Mouse (Mus musculus): ENCODE data around the gene Igsf8. TPM values are rescaled to one million over a fixed set of nuclear protein-coding genes. Genes with fewer than 3 reads are reported as not detected.

Igsf8 gene
- polyA plus RNA-seq, 1 experiment from 2014 or later, result 137 TPM

GRCm38 (mm10) chr1:172318424-172319035 is 57.1 kb downstream of the Igsf8 start:
- H3K4me3 ChIP-seq, result no peak overlapping the region
- no peak overlapping the region for H3K4me2 ChIP-seq (replicated peaks)
- ATAC-seq (replicated peaks), result no peak
- WGBS, result 79% methylated on average over 19 of the region's 19 CpGs
- no peak overlapping the region for H3K9ac ChIP-seq (replicated peaks)
- H3K4me1 ChIP-seq, result peaks cover 71% of the 10 kb centered on the region
- H3K9me3 ChIP-seq, result no peaks in the 10 kb centered on the region
- H3K27ac ChIP-seq (replicated peaks), result peak overlapping the region; percentile 39
- peaks cover 6% of the 10 kb centered on the region; the same call in 1 of the 2 replicates for H3K36me3 ChIP-seq
- no peaks in the 10 kb centered on the region for H3K27me3 ChIP-seq

GRCm38 (mm10) chr1:172319346-172319745 is 57.9 kb downstream of the Igsf8 start:
- no peaks in the 10 kb centered on the region for H3K27me3 ChIP-seq
- H3K4me1 ChIP-seq, result peaks cover 69% of the 10 kb centered on the region
- H3K27ac ChIP-seq (replicated peaks), result peak overlapping the region; percentile 81
- peaks cover 6% of the 10 kb centered on the region; the same call in 1 of the 2 replicates for H3K36me3 ChIP-seq
- H3K4me3 ChIP-seq, result no peak overlapping the region
- no peak overlapping the region for H3K9ac ChIP-seq (replicated peaks)
- H3K4me2 ChIP-seq (replicated peaks), result no peak overlapping the region
- no peak for ATAC-seq (replicated peaks)
- WGBS, result 72% methylated on average over 7 of the region's 7 CpGs
- H3K9me3 ChIP-seq, result no peaks in the 10 kb centered on the region

- no peaks in the 10 kb centered on the region for H3K27me3 ChIP-seq
- no peaks in the 10 kb centered on the region for H3K9me3 ChIP-seq
- 9% methylated on average over 5 of the region's 5 CpGs for WGBS
- H3K9ac ChIP-seq (replicated peaks), result no peak overlapping the region
- H3K27ac ChIP-seq (replicated peaks), result peak overlapping the region; percentile 81
- H3K4me3 ChIP-seq, result no peak overlapping the region
- peaks cover 64% of the 10 kb centered on the region for H3K4me1 ChIP-seq
- H3K36me3 ChIP-seq, result peaks cover 6% of the 10 kb centered on the region; the same call in 1 of the 2 replicates
- ATAC-seq (replicated peaks), result peak; percentile 46
- H3K4me2 ChIP-seq (replicated peaks), result no peak overlapping the region
Observed at GRCm38 (mm10) chr1:172319921-172320411, 58.5 kb downstream of the Igsf8 start.

- WGBS, result 53% methylated on average over 13 of the region's 13 CpGs
- Histone ChIP-seq H3K4me1 (peaks cover 60% of the 10 kb centered on the region), H3K9me3 (no peaks in the 10 kb centered on the region)
Observed at GRCm38 (mm10) chr1:172322725-172323124, 61.3 kb downstream of the Igsf8 start.

GRCm38 (mm10) chr1:172323298-172323697 is 61.9 kb downstream of the Igsf8 start:
- Histone ChIP-seq H3K36me3 (peaks cover 2% of the 10 kb centered on the region; the same call in 1 of the 2 replicates), H3K9ac (replicated peaks) (no peak overlapping the region), H3K4me3 (no peak overlapping the region), H3K27ac (replicated peaks) (no peak overlapping the region), H3K4me2 (replicated peaks) (no peak overlapping the region), H3K27me3 (no peaks in the 10 kb centered on the region; the same call in 1 of the 2 replicates), H3K4me1 (peaks cover 55% of the 10 kb centered on the region), H3K9me3 (no peaks in the 10 kb centered on the region)
- ATAC-seq (replicated peaks), result no peak
- WGBS, result 16% methylated on average over 5 of the region's 5 CpGs

More at GRCm38 (mm10) chr1:172322725-172323124, 61.3 kb downstream of the Igsf8 start:
- H3K27ac ChIP-seq (replicated peaks), result no peak overlapping the region
- H3K9ac ChIP-seq (replicated peaks), result no peak overlapping the region
- peaks cover 6% of the 10 kb centered on the region; the same call in 1 of the 2 replicates for H3K36me3 ChIP-seq
- no peaks in the 10 kb centered on the region; the same call in 1 of the 2 replicates for H3K27me3 ChIP-seq
- no peak overlapping the region for H3K4me3 ChIP-seq
- ATAC-seq (replicated peaks), result no peak
- H3K4me2 ChIP-seq (replicated peaks), result no peak overlapping the region

GRCm38 (mm10) chr1:172323801-172324359 is 62.4 kb downstream of the Igsf8 start:
- Histone ChIP-seq H3K27me3 (no peaks in the 10 kb centered on the region; the same call in 1 of the 2 replicates), H3K4me2 (replicated peaks) (no peak overlapping the region), H3K4me3 (no peak overlapping the region), H3K9me3 (no peaks in the 10 kb centered on the region), H3K9ac (replicated peaks) (no peak overlapping the region), H3K27ac (replicated peaks) (0 out of 2 replicates have a peak overlapping the region, but pooled peaks have one; percentile 9), H3K4me1 (peaks cover 55% of the 10 kb centered on the region), H3K36me3 (no peaks in the 10 kb centered on the region)
- WGBS, result 56% methylated on average over 6 of the region's 6 CpGs
- no peak for ATAC-seq (replicated peaks)

GRCm38 (mm10) chr1:172324725-172325124 is 63.3 kb downstream of the Igsf8 start:
- Histone ChIP-seq H3K36me3 (no peaks in the 10 kb centered on the region), H3K27ac (replicated peaks) (0 out of 2 replicates have a peak overlapping the region, but pooled peaks have one; percentile 9), H3K4me1 (peaks cover 56% of the 10 kb centered on the region), H3K4me2 (replicated peaks) (no peak overlapping the region), H3K27me3 (no peaks in the 10 kb centered on the region; the same call in 1 of the 2 replicates), H3K9me3 (no peaks in the 10 kb centered on the region), H3K9ac (replicated peaks) (no peak overlapping the region), H3K4me3 (no peak overlapping the region)
- WGBS, result 9% methylated on average over 7 of the region's 7 CpGs
- ATAC-seq (replicated peaks), result peak; percentile 8; the same call in 1 of the 2 replicates

- H3K4me3 ChIP-seq, result peak overlapping the region; percentile 51
- H3K27ac ChIP-seq (replicated peaks), result no peak overlapping the region
- H3K4me1 ChIP-seq, result peaks cover 46% of the 10 kb centered on the region
- 23% methylated on average over 94 of the region's 94 CpGs for WGBS
- H3K36me3 ChIP-seq, result no peaks in the 10 kb centered on the region
- no peaks in the 10 kb centered on the region for H3K9me3 ChIP-seq
- no peaks in the 10 kb centered on the region; the same call in 1 of the 2 replicates for H3K27me3 ChIP-seq
- peak; percentile 29 for ATAC-seq (replicated peaks)
- peak overlapping the region; percentile 88 for H3K4me2 ChIP-seq (replicated peaks)
- H3K9ac ChIP-seq (replicated peaks), result peak overlapping the region; percentile 33
Observed at GRCm38 (mm10) chr1:172325680-172326535, 64.5 kb downstream of the Igsf8 start.

GRCm38 (mm10) chr1:172326684-172327083 is 65.2 kb downstream of the Igsf8 start:
- peaks cover 42% of the 10 kb centered on the region for H3K4me1 ChIP-seq
- H3K4me3 ChIP-seq, result peak overlapping the region; percentile 51
- H3K9me3 ChIP-seq, result no peaks in the 10 kb centered on the region
- no peaks in the 10 kb centered on the region for H3K36me3 ChIP-seq
- peak overlapping the region; percentile 88 for H3K4me2 ChIP-seq (replicated peaks)
- WGBS, result 68% methylated on average over 11 of the region's 11 CpGs
- H3K9ac ChIP-seq (replicated peaks), result peak overlapping the region; percentile 33
- no peak overlapping the region for H3K27ac ChIP-seq (replicated peaks)
- H3K27me3 ChIP-seq, result no peaks in the 10 kb centered on the region; the same call in 1 of the 2 replicates
- ATAC-seq (replicated peaks), result no peak

GRCm38 (mm10) chr1:172327206-172328001 is 66.0 kb downstream of the Igsf8 start:
- no peak for ATAC-seq (replicated peaks)
- Histone ChIP-seq H3K4me3 (no peak overlapping the region), H3K4me2 (replicated peaks) (no peak overlapping the region), H3K27ac (replicated peaks) (no peak overlapping the region), H3K9ac (replicated peaks) (no peak overlapping the region), H3K9me3 (no peaks in the 10 kb centered on the region), H3K36me3 (no peaks in the 10 kb centered on the region), H3K27me3 (no peaks in the 10 kb centered on the region; the same call in 1 of the 2 replicates), H3K4me1 (peaks cover 42% of the 10 kb centered on the region)
- WGBS, result 93% methylated on average over 16 of the region's 16 CpGs

- Histone ChIP-seq H3K27ac (replicated peaks) (no peak overlapping the region), H3K4me3 (no peak overlapping the region), H3K9me3 (no peaks in the 10 kb centered on the region), H3K36me3 (no peaks in the 10 kb centered on the region), H3K27me3 (no peaks in the 10 kb centered on the region; the same call in 1 of the 2 replicates), H3K4me2 (replicated peaks) (no peak overlapping the region), H3K9ac (replicated peaks) (no peak overlapping the region), H3K4me1 (peaks cover 37% of the 10 kb centered on the region)
- ATAC-seq (replicated peaks), result no peak
- 90% methylated on average over 3 of the region's 3 CpGs for WGBS
Observed at GRCm38 (mm10) chr1:172328041-172328440, 66.6 kb downstream of the Igsf8 start.
